14 mouse cellular contexts compared by ENCODE assay signal in the genomic region with DNA sequence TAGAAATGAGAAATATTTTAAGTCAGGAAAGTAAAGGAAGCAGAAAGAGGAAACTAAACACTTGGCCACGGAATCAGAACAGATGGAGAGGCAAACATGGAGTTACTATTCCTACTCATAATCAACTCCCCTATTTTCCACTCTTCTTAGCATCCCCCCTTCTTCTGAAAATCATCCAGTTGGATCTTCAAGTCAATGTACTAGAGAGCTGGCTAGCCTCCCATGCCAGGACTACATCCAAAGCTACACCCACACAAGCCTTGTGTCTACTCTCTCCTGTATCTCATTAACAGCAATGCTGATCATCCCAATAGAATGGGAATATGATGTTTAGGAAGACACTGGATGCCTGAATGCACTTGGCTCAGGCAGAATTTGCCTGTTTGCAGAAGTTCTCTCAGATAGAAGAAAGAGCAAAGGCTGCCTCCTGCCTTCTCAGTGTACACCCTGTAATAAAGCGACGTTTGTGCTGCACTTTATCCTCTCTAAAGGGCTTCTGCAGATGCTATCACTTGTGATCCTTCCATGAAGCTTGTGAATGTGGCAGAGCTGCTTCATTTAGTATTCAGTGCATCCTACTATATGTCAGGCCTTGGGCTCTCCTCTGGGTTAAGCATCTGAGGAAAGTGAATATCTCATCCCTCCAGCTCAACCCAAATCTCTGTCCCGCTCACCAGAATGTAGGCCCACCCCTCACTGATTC.
DNase-seq lines count a peak whose midpoint lies in the region; ATAC-seq lines count a peak whose summit lies in the region.
"Had no signal": no experiment of that assay in that cellular context is flagged by ENCODE, and none has a peak within 500 bp of the region (broad histone marks: within the 10 kb centered on the region; RNA-seq: fewer than 3 reads in every experiment).

No protein-coding gene starts in this region.

- no peaks in the 10 kb centered on the region for H3K27me3 ChIP-seq in forebrain, embryonic 16.5 days (replicated peaks; ENCODE audit: control insufficient read depth, insufficient read depth, low read length)
- H3K27me3 ChIP-seq: limb, embryonic 13.5 days; lung, embryonic 15.5 days; midbrain, embryonic 15.5 days had no signal

- H3K36me3 ChIP-seq in forebrain, embryonic 16.5 days (ENCODE audit: control insufficient read depth, insufficient read depth): no peaks in the 10 kb centered on the region
- H3K36me3 ChIP-seq: limb, embryonic 13.5 days; lung, embryonic 15.5 days; midbrain, embryonic 15.5 days had no signal

- no peak overlapping the region for H3K4me2 ChIP-seq in forebrain, embryonic 16.5 days (ENCODE audit: low read length)
- H3K4me2 ChIP-seq: limb, embryonic 13.5 days; lung, embryonic 15.5 days; midbrain, embryonic 15.5 days had no signal

- no peak overlapping the region for H3K27ac ChIP-seq in forebrain, embryonic 16.5 days (ENCODE audit: low read length)
- H3K27ac ChIP-seq: limb, embryonic 13.5 days; lung, embryonic 15.5 days; midbrain, embryonic 15.5 days had no signal

- no peaks in the 10 kb centered on the region for H3K4me1 ChIP-seq in forebrain, embryonic 16.5 days (replicated peaks; ENCODE audit: control insufficient read depth, insufficient read depth, low read length)
- H3K4me1 ChIP-seq: limb, embryonic 13.5 days; lung, embryonic 15.5 days; midbrain, embryonic 15.5 days had no signal

- H3K9ac ChIP-seq in forebrain, embryonic 16.5 days (replicated peaks; ENCODE audit: low read depth, low read length): no peak overlapping the region
- H3K9ac ChIP-seq: limb, embryonic 13.5 days; lung, embryonic 15.5 days; midbrain, embryonic 15.5 days had no signal

- H3K4me3 ChIP-seq in forebrain, embryonic 16.5 days (replicated peaks; ENCODE audit: low read length): no peak overlapping the region
- H3K4me3 ChIP-seq: limb, embryonic 13.5 days; lung, embryonic 15.5 days; midbrain, embryonic 15.5 days had no signal

- 67% methylated on average over 4 of the region's 4 CpGs for WGBS in forebrain, embryonic 16.5 days

- DNase-seq in cerebellum, postnatal 14 days: peak; percentile 51 to 56
- peak; percentile 13 to 33 for DNase-seq in layer of hippocampus, postnatal 10 days (ENCODE audit: low spot score in 2 of 2)
- DNase-seq in right cerebral cortex, adult 2 months (ENCODE audit: low spot score in 2 of 2): peak; percentile 22 to 53
- DNase-seq in adrenal gland, postnatal 4 days (ENCODE audit: low spot score in 2 of 2): no peak
- DNase-seq in adrenal gland, postnatal 10 days: no peak
- DNase-seq in thymus, adult 18-20 months: no peak
- DNase-seq: adrenal gland, adult 8-10 months; kidney, adult 18-20 months; thymus, postnatal 25 days had no signal

- no peak for ATAC-seq in cerebellum, adult (ENCODE audit: insufficient number of reproducible peaks, low FRiP score, low TSS enrichment)
- peak; percentile 90 for ATAC-seq in forebrain, embryonic 16.5 days
- ATAC-seq: midbrain, embryonic 15.5 days had no signal

- H3K9me3 ChIP-seq in forebrain, embryonic 16.5 days (ENCODE audit: control insufficient read depth, low read length): no peaks in the 10 kb centered on the region
- H3K9me3 ChIP-seq: limb, embryonic 13.5 days; lung, embryonic 15.5 days; midbrain, embryonic 15.5 days had no signal

Comparison
In these comparisons a context has a peak if more than half of its experiments do, and no peak if none do; other contexts are left out.
1. DNase-seq: peak in cerebellum, postnatal 14 days (2 of 2), layer of hippocampus, postnatal 10 days (2 of 2) and right cerebral cortex, adult 2 months (2 of 2); none in adrenal gland, postnatal 4 days (0 of 2), adrenal gland, postnatal 10 days (single experiment) and thymus, adult 18-20 months (0 of 2).